Comparison of ENCODE assay signal across 10 mouse cellular contexts in the genomic region with DNA sequence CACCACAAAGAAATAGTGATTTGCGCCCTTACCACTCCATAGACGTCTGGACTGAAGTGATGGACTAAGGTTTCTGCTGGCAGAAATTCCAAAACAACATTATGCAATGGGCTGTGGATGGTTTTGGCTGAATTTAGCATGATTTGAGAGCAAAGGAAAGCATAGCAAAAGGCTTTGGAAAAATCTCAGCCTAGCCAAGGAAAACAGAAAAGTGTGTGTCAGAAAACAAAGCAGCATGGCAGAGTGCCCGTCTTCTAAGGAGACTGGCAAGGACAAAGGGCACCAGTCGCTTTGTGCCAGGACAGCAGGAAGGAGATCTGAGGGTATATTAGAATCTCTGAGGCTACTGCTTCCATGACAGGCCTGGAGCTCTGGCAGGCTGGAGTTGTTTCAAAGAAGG. TPM values are rescaled to one million over a fixed set of nuclear protein-coding genes. Genes with fewer than 3 reads are reported as not detected.
DNase-seq lines count a peak whose midpoint lies in the region; ATAC-seq and TF ChIP-seq lines count a peak whose summit lies in the region.
"Had no signal": no experiment of that assay in that cellular context is flagged by ENCODE, and none has a peak within 500 bp of the region (broad histone marks: within the 10 kb centered on the region; RNA-seq: fewer than 3 reads in every experiment).

No protein-coding gene starts in this region.

- H3K36me3 ChIP-seq in midbrain, embryonic 14.5 days (ENCODE audit: control insufficient read depth, insufficient read depth, low read length) = no peaks in the 10 kb centered on the region
- H3K36me3 ChIP-seq in midbrain, embryonic 15.5 days (replicated peaks) = no peaks in the 10 kb centered on the region
- H3K36me3 ChIP-seq in thymus, adult 2 months (ENCODE audit: control insufficient read depth, insufficient read depth, low read length) = no peaks in the 10 kb centered on the region

- no peak for TF ChIP-seq POLR2A in thymus, adult 2 months (IDR thresholded peaks at IDR 0.05; ENCODE audit: control insufficient read depth, extremely low read depth, insufficient read depth, low read length, poor library complexity)

- 82% methylated on average over 4 of the region's 4 CpGs for WGBS in midbrain, embryonic 14.5 days
- 70% methylated on average over 4 of the region's 4 CpGs for WGBS in midbrain, embryonic 15.5 days
- 94% methylated on average over 4 of the region's 4 CpGs for WGBS in thymus, adult 2 months

- H3K27ac ChIP-seq in midbrain, embryonic 14.5 days (replicated peaks; ENCODE audit: low read depth, low read length) = no peak overlapping the region
- no peak overlapping the region for H3K27ac ChIP-seq in midbrain, embryonic 15.5 days
- no peak overlapping the region for H3K27ac ChIP-seq in thymus, adult 2 months (ENCODE audit: control insufficient read depth, insufficient read depth, low read length)

- no peaks in the 10 kb centered on the region for H3K4me1 ChIP-seq in midbrain, embryonic 14.5 days (ENCODE audit: control insufficient read depth, insufficient read depth, low read length)
- H3K4me1 ChIP-seq in midbrain, embryonic 15.5 days = no peaks in the 10 kb centered on the region
- H3K4me1 ChIP-seq in thymus, adult 2 months (replicated peaks; ENCODE audit: control insufficient read depth, insufficient read depth, low read length) = 0 out of 2 replicates have a peak, but pooled peaks cover 3% of the 10 kb centered on the region

- peak; percentile 13 for DNase-seq in cerebellum, adult 9-10 months
- no peak for DNase-seq in cerebellum, adult 8-10 months
- peak; percentile 20 for DNase-seq in midbrain, embryonic 14.5 days
- DNase-seq in kidney, postnatal 10 days = peak; percentile 47
- peak; percentile 80 for DNase-seq in right cerebral cortex, postnatal 10 days (ENCODE audit: low spot score in 2 of 2)
- DNase-seq in urinary bladder, adult 2 months (ENCODE audit: low spot score) = no peak
- DNase-seq in thymus, adult 2 months = no peak

- no peak for ATAC-seq in midbrain, embryonic 14.5 days (ENCODE audit: low FRiP score, low TSS enrichment)
- no peak for ATAC-seq in midbrain, embryonic 15.5 days (replicated peaks)

- H3K27me3 ChIP-seq in midbrain, embryonic 14.5 days (ENCODE audit: control insufficient read depth, insufficient read depth, low read length) = no peaks in the 10 kb centered on the region
- no peaks in the 10 kb centered on the region for H3K27me3 ChIP-seq in midbrain, embryonic 15.5 days (replicated peaks)
- H3K27me3 ChIP-seq in thymus, adult 2 months (ENCODE audit: control insufficient read depth, insufficient read depth, low read length) = no peaks in the 10 kb centered on the region

- no peak overlapping the region for H3K4me3 ChIP-seq in midbrain, embryonic 14.5 days (replicated peaks; ENCODE audit: low read depth, low read length)
- H3K4me3 ChIP-seq in midbrain, embryonic 15.5 days = no peak overlapping the region
- H3K4me3 ChIP-seq in thymus, adult 2 months (ENCODE audit: control insufficient read depth, insufficient read depth, low read length) = no peak overlapping the region

- no peak overlapping the region for H3K4me2 ChIP-seq in midbrain, embryonic 14.5 days (ENCODE audit: low read length)
- H3K4me2 ChIP-seq in midbrain, embryonic 15.5 days = no peak overlapping the region

- H3K9ac ChIP-seq in midbrain, embryonic 14.5 days (replicated peaks; ENCODE audit: low read length) = no peak overlapping the region
- no peak overlapping the region for H3K9ac ChIP-seq in midbrain, embryonic 15.5 days

- no peak for TF ChIP-seq CTCF in thymus, adult 2 months (IDR thresholded peaks at IDR 0.05; ENCODE audit: borderline replicate concordance, control insufficient read depth, extremely low read depth, insufficient read depth, low read length, poor library complexity)

- no peaks in the 10 kb centered on the region; the same call in 1 of the 2 replicates for H3K9me3 ChIP-seq in midbrain, embryonic 14.5 days (ENCODE audit: control insufficient read depth, low read length)
- peaks cover 5% of the 10 kb centered on the region; the same call in 1 of the 2 replicates for H3K9me3 ChIP-seq in midbrain, embryonic 15.5 days

RNA-seq across cellular contexts. Expression of a gene that starts 17.9 kb away (rescaled TPM):
- not detected in 2 replicates for polyA plus RNA-seq in midbrain, embryonic 14.5 days (2014; fragmentation: Nextera tagmentation; extraction: Ambion mirVana)
- not detected in 2 replicates for polyA plus RNA-seq in midbrain, embryonic 15.5 days (2015; fragmentation: Nextera tagmentation; extraction: Ambion mirVana)
- not detected in 2 replicates for polyA plus RNA-seq in urinary bladder, adult 2 months (2012; rRNA removed)
- not detected in 2 replicates for polyA plus RNA-seq in thymus, adult 2 months (2012; rRNA removed)
- polyA plus RNA-seq: cerebellum, adult 2 months; limb, embryonic 11.5 days had no signal

RNA-seq across cellular contexts. Expression of a gene that starts 43.6 kb away (rescaled TPM):
- not detected in 2 replicates for polyA plus RNA-seq in midbrain, embryonic 14.5 days (2014; fragmentation: Nextera tagmentation; extraction: Ambion mirVana)
- polyA plus RNA-seq in midbrain, embryonic 15.5 days (2015; fragmentation: Nextera tagmentation; extraction: Ambion mirVana) = not detected in 2 replicates
- polyA plus RNA-seq in urinary bladder, adult 2 months (2012; rRNA removed) = not detected in 2 replicates
- 0.35 TPM in 1 of 2 replicates, not detected in the other for polyA plus RNA-seq in thymus, adult 2 months (2012; rRNA removed)
- polyA plus RNA-seq: cerebellum, adult 2 months; limb, embryonic 11.5 days had no signal

Comparison
In these comparisons a context has a peak if more than half of its experiments do, and no peak if none do; other contexts are left out.
1. DNase-seq: peak in cerebellum, adult 9-10 months (single experiment), midbrain, embryonic 14.5 days (single experiment), kidney, postnatal 10 days (single experiment) and right cerebral cortex, postnatal 10 days (2 of 2); none in cerebellum, adult 8-10 months (single experiment), urinary bladder, adult 2 months (single experiment) and thymus, adult 2 months (single experiment).